Mouse (Mus musculus) hindbrain, embryonic 10.5 days (tissue): ENCODE results near the gene Akt3. TPM values are rescaled to one million over a fixed set of nuclear protein-coding genes. Genes with fewer than 3 reads are reported as not detected.

Experiments used
- DNase-seq: peaks from one replicate; pipeline ENCODE4 v3.0.0-alpha.2; 2017; ENCODE audit warnings: low spot score
- H3K27ac ChIP-seq: fragments of 300-500 bp; sonication (generic); 2 replicates; pipeline ENCODE4 v1.5.1; 2016; ENCODE audit warnings: mild to moderate bottlenecking, moderate library complexity
- H3K27me3 ChIP-seq: fragments of 300-500 bp; sonication (generic); 2 replicates; pipeline ENCODE4 v1.6.1; 2016; ENCODE audit warnings: mild to moderate bottlenecking; ENCODE audit not compliant: poor library complexity, insufficient read depth, severe bottlenecking
- H3K36me3 ChIP-seq: fragments of 300-500 bp; sonication (generic); 2 replicates; pipeline ENCODE4 v1.6.1; 2016; ENCODE audit warnings: mild to moderate bottlenecking, moderate library complexity
- H3K4me1 ChIP-seq: fragments of 300-500 bp; sonication (generic); replicated peaks from 2 replicates; pipeline ENCODE4 v1.6.1; 2016; ENCODE audit warnings: mild to moderate bottlenecking
- H3K4me3 ChIP-seq: fragments of 300-500 bp; sonication (generic); 2 replicates; pipeline ENCODE4 v1.5.1; 2016; ENCODE audit warnings: mild to moderate bottlenecking, moderate library complexity
- H3K9me3 ChIP-seq: fragments of 300-500 bp; sonication (generic); 2 replicates; pipeline ENCODE4 v1.6.1; 2016; ENCODE audit warnings: mild to moderate bottlenecking, moderate library complexity
- WGBS: fragments of 180-500 bp; shearing (Covaris S2); methylation state at CpG from one replicate; pipeline ENCODE4 v1.1.7; 2016; 5-methylcytosine and 5-hydroxymethylcytosine counted together
- polyA plus RNA-seq: library from polyadenylated mRNA; unstranded; fragments of >200 nt; fragmentation: Nextera tagmentation; extraction: Ambion mirVana; gene quantifications from 2 replicates; pipeline ENCODE4 v1.2.1, GENCODE M21; 2016

Gene Akt3
- polyA plus RNA-seq, 1 experiment from 2014 or later = 19.3 TPM

DNA sequence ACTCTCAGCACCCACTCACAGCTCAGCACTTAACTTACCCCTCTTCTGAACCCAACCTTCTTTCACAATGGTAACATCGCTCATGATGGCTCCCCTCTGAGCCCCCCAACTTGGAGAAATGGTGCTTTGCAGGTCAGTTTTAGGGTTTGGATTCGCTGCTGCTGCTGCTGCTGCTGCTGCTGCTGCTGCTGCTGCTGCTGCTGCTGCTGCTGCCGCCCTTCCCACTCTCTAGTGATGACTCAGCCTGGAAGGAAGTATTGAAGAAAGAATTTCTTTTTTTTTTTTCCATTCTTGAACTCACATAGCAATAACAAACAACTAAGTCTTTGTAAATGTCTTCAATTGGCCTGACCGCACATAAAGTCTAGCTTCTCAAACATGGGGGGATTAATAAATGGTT, 9.4 kb downstream of the Akt3 start:
- peaks cover 31% of the 10 kb centered on the region for H3K36me3 ChIP-seq
- H3K9me3 ChIP-seq = no peaks in the 10 kb centered on the region
- no peak overlapping the region for H3K4me3 ChIP-seq
- 62% methylated on average over 4 of the region's 4 CpGs for WGBS
- H3K27ac ChIP-seq = no peak overlapping the region
- DNase-seq = no peak
- H3K4me1 ChIP-seq = peaks cover 9% of the 10 kb centered on the region; the same call in 1 of the 2 replicates
- no peaks in the 10 kb centered on the region for H3K27me3 ChIP-seq

DNA sequence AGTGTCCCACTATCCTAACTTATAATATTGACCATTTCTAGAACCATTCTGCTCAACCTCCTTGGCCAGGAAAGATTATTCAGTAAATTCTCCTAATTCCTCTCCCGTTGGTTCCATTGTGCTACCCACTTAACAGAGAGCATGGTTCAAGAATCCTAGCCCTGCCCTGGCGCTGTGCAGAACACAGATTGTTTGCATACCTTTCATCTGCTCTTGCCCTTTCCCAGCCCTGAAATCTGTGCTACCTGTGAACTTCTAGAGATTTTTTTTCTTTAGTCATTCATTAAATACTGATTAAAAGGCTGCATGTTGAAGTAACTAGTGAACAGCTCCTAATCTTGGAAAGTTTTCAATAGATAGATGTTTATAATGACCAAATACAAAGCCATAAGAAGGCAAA, 19.6 kb downstream of the Akt3 start:
- DNase-seq = no peak
- Histone ChIP-seq H3K4me3 (no peak overlapping the region), H3K36me3 (peaks cover 20% of the 10 kb centered on the region), H3K27ac (no peak overlapping the region), H3K4me1 (no peaks in the 10 kb centered on the region), H3K27me3 (no peaks in the 10 kb centered on the region), H3K9me3 (no peaks in the 10 kb centered on the region)
- 86% methylated on average over 2 of the region's 2 CpGs for WGBS

DNA sequence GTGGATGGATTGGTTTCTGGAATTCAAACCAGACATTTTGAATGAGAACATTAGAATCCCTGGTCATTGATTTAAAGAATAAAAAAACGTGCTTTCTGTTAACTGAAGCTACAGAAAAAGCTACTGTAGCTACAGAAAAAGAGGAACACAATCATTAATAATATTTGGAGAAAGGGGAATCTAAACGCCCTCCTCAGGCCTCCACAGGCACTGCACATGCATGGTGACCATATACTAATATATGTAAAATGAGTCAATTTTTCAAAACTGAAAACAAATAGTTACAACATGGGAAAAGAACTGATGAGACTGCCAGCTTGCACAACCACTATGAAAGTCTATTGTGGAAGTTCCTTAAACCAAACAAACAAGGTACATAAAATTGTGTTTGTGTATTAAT, 21.3 kb downstream of the Akt3 start:
- H3K27ac ChIP-seq = no peak overlapping the region
- H3K36me3 ChIP-seq = peaks cover 13% of the 10 kb centered on the region
- no peaks in the 10 kb centered on the region for H3K27me3 ChIP-seq
- no peaks in the 10 kb centered on the region for H3K4me1 ChIP-seq
- no peaks in the 10 kb centered on the region for H3K9me3 ChIP-seq
- no peak for DNase-seq
- no peak overlapping the region for H3K4me3 ChIP-seq
- 66% methylated on average over 2 of the region's 2 CpGs for WGBS

DNA sequence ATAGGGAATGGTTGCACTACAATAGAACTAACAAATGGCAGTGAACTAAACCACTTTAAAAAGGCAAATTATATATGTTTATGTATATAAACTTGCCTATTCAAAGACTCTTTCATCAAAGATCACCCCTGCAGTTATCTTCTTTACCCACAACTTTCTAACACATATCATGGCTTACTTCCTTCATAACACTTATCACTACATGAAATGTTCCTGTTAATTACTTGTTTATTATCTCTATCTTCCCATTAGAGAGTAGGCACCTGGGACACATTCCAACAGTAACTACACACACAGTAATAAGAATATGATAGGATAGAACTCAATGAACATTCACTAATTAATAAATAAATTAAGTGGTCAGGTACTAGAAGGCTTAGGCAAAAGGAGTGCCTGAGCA, 21.8 kb downstream of the Akt3 start:
- Histone ChIP-seq H3K27me3 (no peaks in the 10 kb centered on the region), H3K4me1 (no peaks in the 10 kb centered on the region), H3K27ac (no peak overlapping the region), H3K36me3 (peaks cover 13% of the 10 kb centered on the region), H3K4me3 (no peak overlapping the region), H3K9me3 (no peaks in the 10 kb centered on the region)
- no peak for DNase-seq

DNA sequence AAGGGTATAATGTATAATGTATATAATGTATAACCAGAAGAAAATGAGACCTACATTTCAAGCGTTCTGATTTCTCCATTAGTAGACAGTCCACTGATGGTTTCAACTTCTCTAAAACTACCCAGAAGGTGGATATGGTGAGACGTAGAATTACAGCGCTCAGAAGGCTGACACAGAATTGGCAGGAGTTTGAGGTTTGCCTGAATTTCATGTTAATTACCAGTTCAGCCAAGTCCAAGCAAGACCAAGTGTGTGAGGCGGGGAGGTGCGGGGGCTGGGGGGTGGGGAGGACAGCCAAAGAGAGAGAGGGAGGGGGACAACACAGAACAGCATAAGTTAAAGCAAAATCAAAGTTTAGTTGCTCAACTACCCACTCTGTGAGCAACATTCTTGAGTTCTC, 23.5 kb downstream of the Akt3 start:
- DNase-seq = no peak
- Histone ChIP-seq H3K27me3 (no peaks in the 10 kb centered on the region), H3K27ac (no peak overlapping the region), H3K4me3 (no peak overlapping the region), H3K9me3 (no peaks in the 10 kb centered on the region), H3K4me1 (no peaks in the 10 kb centered on the region), H3K36me3 (peaks cover 21% of the 10 kb centered on the region)
- 96% methylated on average over 5 of the region's 5 CpGs for WGBS

DNA sequence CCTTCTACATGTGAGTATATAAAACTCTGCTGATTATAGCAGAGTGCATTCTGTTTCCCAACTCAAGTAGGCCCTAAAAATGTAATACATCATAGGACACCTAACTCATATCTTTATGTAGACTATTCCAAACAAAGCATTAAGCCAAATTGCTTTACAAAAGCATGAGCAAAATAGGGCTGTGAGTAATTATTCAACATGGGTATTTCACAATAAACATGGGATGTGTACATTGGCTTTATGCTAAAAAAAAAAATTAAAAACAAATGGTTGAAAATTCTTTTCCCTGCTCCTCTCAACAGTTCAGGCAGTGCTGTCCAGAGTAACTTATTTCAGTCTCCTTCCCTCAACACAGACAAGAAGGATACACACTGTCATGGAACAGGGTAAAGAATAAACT, 26.9 kb downstream of the Akt3 start:
- no peaks in the 10 kb centered on the region for H3K27me3 ChIP-seq
- no peaks in the 10 kb centered on the region for H3K4me1 ChIP-seq
- H3K9me3 ChIP-seq = no peaks in the 10 kb centered on the region
- H3K4me3 ChIP-seq = no peak overlapping the region
- peaks cover 32% of the 10 kb centered on the region for H3K36me3 ChIP-seq
- no peak for DNase-seq
- H3K27ac ChIP-seq = no peak overlapping the region

DNA sequence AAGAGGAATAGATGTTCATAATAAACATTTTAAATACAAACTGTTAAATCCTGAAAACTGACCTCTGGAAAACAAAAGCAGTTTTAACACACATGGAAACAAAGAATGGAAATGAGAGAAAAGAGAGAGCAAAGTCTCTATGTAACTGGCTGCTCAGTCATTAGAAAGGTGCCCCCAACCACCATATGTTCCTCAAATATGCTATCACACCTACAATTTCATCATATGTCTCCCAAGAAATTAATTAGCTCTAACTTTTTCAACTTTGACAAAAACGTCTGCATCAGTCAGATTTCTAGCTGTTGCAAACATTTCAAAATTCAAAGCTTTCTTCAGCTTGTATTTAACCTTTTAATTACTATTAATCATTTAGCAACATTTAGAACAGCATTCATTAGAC, 59.0 kb downstream of the Akt3 start:
- WGBS = 76% methylated on average over 1 of the region's 1 CpGs
- no peak for DNase-seq
- Histone ChIP-seq H3K4me3 (no peak overlapping the region), H3K4me1 (peaks cover 10% of the 10 kb centered on the region), H3K9me3 (no peaks in the 10 kb centered on the region), H3K36me3 (no peaks in the 10 kb centered on the region), H3K27ac (no peak overlapping the region), H3K27me3 (no peaks in the 10 kb centered on the region)

DNA sequence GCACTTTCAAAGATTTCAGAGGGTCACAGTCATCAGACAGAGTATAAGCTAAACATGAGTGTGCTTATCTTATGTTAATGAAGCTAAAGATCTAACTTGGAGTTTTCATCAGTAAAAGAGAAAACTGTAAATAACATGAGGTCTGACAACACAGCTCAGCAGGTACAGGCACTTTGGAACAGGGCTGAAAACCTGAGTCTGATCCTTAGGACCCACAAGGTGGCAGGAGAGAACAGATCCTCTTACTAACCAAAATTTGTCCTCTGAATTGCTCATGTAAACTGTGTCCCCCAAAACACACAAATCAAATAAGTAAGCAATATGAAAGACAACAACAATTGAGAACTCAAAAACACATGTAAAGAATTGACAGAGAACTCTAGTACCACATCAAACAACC, 62.8 kb downstream of the Akt3 start:
- H3K4me1 ChIP-seq = peaks cover 20% of the 10 kb centered on the region
- H3K36me3 ChIP-seq = no peaks in the 10 kb centered on the region
- no peaks in the 10 kb centered on the region for H3K9me3 ChIP-seq
- H3K27ac ChIP-seq = no peak overlapping the region
- DNase-seq = no peak
- H3K4me3 ChIP-seq = no peak overlapping the region
- H3K27me3 ChIP-seq = no peaks in the 10 kb centered on the region

DNA sequence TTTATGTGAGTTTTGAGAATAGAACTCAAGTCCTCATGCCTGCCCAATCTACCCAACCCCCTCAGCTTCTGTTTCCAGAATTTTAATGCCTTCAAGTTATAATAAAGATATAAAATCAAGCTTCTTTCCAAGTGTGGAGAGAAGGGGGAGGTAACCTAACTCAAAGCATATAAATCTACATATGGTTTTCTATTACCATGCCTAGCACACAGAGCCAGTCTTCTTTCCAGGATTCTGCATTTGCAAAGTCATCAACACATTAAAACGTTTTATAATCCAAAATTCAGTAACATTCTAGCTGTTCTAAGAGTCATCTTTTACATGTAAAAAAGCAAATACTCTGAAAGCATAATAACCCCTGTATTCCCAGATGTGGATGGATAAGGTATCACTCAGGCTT, 63.7 kb downstream of the Akt3 start:
- WGBS = 63% methylated on average over 1 of the region's 1 CpGs
- Histone ChIP-seq H3K36me3 (no peaks in the 10 kb centered on the region), H3K9me3 (no peaks in the 10 kb centered on the region), H3K4me1 (peaks cover 20% of the 10 kb centered on the region), H3K27ac (no peak overlapping the region), H3K27me3 (no peaks in the 10 kb centered on the region), H3K4me3 (no peak overlapping the region)
- DNase-seq = no peak

DNA sequence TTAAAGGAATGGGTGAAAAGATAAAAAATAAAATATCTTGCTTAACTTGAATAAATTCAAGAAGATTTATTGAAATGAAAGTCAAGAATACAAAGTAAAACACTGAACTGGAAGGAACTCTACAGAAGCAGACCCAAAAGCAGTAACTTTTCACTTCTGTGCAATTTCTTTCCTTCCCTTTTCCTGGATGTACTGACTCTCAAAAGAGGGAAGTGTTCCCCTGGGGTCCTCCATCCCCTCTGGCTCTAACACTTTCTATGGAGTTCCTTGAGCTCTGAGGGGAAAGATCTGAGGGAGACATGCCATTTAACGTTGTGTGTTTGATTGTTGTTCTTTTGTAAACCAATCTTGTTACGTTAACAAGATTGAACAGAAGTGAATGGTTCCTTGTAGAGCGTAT, 66.4 kb downstream of the Akt3 start:
- WGBS = 40% methylated on average over 3 of the region's 3 CpGs
- no peaks in the 10 kb centered on the region for H3K9me3 ChIP-seq
- peaks cover 32% of the 10 kb centered on the region for H3K4me1 ChIP-seq
- H3K27me3 ChIP-seq = no peaks in the 10 kb centered on the region
- no peaks in the 10 kb centered on the region for H3K36me3 ChIP-seq
- no peak for DNase-seq
- H3K4me3 ChIP-seq = no peak overlapping the region
- H3K27ac ChIP-seq = no peak overlapping the region

DNA sequence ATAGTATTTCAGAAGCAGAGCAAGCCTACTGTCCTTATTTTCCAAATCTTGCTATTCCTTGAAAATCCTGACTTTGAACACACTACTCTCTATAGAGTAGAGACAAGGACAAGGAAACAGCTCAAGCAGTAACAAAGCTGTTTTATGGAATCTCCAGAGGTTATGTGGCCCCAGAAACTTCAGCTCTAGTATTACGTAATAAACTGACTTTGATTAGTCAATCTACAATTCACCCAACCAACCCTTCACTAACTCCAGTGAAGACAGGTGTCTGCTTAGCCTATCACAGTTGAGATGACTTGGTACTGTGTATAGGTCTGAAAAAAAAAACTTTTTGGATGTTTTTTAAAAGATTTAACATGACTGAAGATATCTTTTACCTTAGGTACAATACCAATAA, 67.6 kb downstream of the Akt3 start:
- H3K4me3 ChIP-seq = no peak overlapping the region
- H3K27me3 ChIP-seq = no peaks in the 10 kb centered on the region
- no peaks in the 10 kb centered on the region for H3K36me3 ChIP-seq
- no peak for DNase-seq
- no peak overlapping the region for H3K27ac ChIP-seq
- H3K4me1 ChIP-seq = peaks cover 33% of the 10 kb centered on the region
- whole genome bisulfite sequencing = 93% methylated on average over 1 of the region's 1 CpGs
- no peaks in the 10 kb centered on the region for H3K9me3 ChIP-seq

DNA sequence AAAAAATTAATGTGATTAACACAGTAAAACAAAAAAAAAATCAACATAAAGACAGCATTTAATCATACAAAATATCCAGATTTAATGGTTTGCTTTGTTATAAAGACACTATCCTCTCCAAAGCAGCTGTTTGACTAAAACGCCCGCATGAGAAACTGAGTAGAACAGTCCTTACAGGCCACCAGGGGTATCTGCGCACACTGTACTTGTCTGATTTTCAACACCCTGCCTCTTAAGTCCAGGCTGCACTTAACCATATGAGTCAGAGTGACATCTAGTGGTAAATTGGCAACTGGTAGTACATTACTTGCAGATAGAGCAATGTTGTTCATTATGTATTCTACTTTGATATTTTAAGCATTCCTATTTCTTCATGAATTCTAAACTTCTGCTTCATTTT, 69.3 kb downstream of the Akt3 start:
- 41% methylated on average over 3 of the region's 3 CpGs for WGBS
- H3K36me3 ChIP-seq = no peaks in the 10 kb centered on the region
- DNase-seq = peak; percentile 25

DNA sequence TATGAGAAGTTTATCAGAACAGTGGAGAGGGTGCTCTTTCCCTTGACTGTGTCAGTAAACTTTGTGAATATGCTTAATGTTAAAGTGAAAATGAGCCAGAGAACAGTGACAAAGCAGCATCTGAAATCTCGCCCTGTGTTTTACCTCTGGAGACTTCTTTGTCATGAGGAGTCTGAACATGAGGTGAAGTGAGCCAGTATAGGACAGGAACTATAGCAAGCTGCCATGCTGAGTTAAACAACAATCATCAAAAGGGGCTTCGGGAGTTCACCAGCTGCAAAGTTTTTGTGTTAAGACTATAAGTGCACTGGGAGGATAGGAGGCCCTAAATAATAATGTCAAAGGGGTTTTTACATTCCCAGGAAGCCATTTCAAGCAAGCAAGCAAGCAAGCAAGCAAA, 71.3 kb downstream of the Akt3 start:
- H3K36me3 ChIP-seq = peaks cover 4% of the 10 kb centered on the region; the same call in 1 of the 2 replicates
- no peaks in the 10 kb centered on the region for H3K27me3 ChIP-seq
- H3K27ac ChIP-seq = peak overlapping the region; percentile 76
- no peak for DNase-seq
- H3K9me3 ChIP-seq = no peaks in the 10 kb centered on the region
- H3K4me1 ChIP-seq = peaks cover 15% of the 10 kb centered on the region
- WGBS = 26% methylated on average over 2 of the region's 2 CpGs
- no peak overlapping the region for H3K4me3 ChIP-seq

More for the DNA sequence above, 69.3 kb downstream of the Akt3 start:
- Histone ChIP-seq H3K9me3 (no peaks in the 10 kb centered on the region), H3K27ac (no peak overlapping the region), H3K4me1 (peaks cover 27% of the 10 kb centered on the region), H3K4me3 (no peak overlapping the region), H3K27me3 (no peaks in the 10 kb centered on the region)

DNA sequence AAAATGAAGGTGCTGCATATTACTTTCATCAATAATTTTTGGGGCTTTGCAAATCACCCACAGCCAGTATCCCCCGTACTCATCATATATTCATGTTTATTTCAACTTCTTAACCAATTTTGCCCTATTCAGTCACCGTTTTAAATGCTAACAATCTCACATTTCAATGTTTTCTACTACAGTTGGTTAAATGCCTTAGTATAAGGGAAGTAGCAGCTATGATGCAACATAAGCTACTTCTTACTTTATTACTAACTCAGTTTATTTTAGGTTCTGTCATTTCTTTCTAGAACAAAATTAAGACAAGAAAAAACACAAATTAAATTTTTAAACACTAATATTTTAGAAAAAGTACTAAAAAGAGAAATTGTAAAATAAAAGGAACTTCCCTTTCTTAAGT, 78.4 kb downstream of the Akt3 start:
- H3K9me3 ChIP-seq = no peaks in the 10 kb centered on the region
- no peak overlapping the region for H3K27ac ChIP-seq
- H3K4me3 ChIP-seq = no peak overlapping the region
- DNase-seq = no peak
- WGBS = 93% methylated on average over 2 of the region's 2 CpGs
- H3K4me1 ChIP-seq = peaks cover 22% of the 10 kb centered on the region
- H3K27me3 ChIP-seq = no peaks in the 10 kb centered on the region
- H3K36me3 ChIP-seq = peaks cover 7% of the 10 kb centered on the region; the same call in 1 of the 2 replicates
